Mouse (Mus musculus) forebrain, postnatal 0 days (tissue): ENCODE measurements around the gene Ccr4. TPM values are rescaled to one million over a fixed set of nuclear protein-coding genes. Genes with fewer than 3 reads are reported as not detected.

Source experiments
- ATAC-seq: fragments of 200-750 bp; cut with Nextera tagmentation; 2 replicates; pipeline ENCODE4 v1.8.0; 2017; ENCODE audit warnings: mild to moderate bottlenecking, moderate library complexity
- DNase-seq: peaks from one replicate; pipeline ENCODE4 v3.0.0-alpha.2; 2015
- H3K27ac ChIP-seq: fragments of 300-500 bp; sonication (generic); 2 replicates; pipeline ENCODE4 v1.5.1; 2014; ENCODE audit warnings: low read depth, mild to moderate bottlenecking, antibody characterized with exemption, low read length, moderate library complexity, mixed read lengths
- H3K27me3 ChIP-seq: fragments of 300-500 bp; sonication (generic); 2 replicates; pipeline ENCODE4 v1.6.1; 2014; ENCODE audit warnings: mild to moderate bottlenecking, low read length, mixed read lengths; ENCODE audit not compliant: insufficient read depth
- H3K36me3 ChIP-seq: fragments of 300-500 bp; sonication (generic); 2 replicates; pipeline ENCODE4 v1.6.1; 2014; ENCODE audit warnings: mild to moderate bottlenecking, moderate library complexity; ENCODE audit not compliant: insufficient read depth
- H3K4me1 ChIP-seq: fragments of 300-500 bp; sonication (generic); 2 replicates; pipeline ENCODE4 v1.6.1; 2014; ENCODE audit warnings: antibody characterized with exemption; ENCODE audit not compliant: insufficient read depth
- H3K4me2 ChIP-seq: fragments of 300-500 bp; sonication (generic); 2 replicates; pipeline ENCODE4 v1.6.1; 2014; ENCODE audit warnings: low read depth, mild to moderate bottlenecking, moderate library complexity
- H3K4me3 ChIP-seq: fragments of 300-500 bp; sonication (generic); 2 replicates; pipeline ENCODE4 v1.5.1; 2014; ENCODE audit warnings: low read depth, low read length, mixed read lengths
- H3K9ac ChIP-seq: fragments of 300-500 bp; sonication (generic); 2 replicates; pipeline ENCODE4 v1.6.1; 2014; ENCODE audit warnings: mild to moderate bottlenecking
- H3K9me3 ChIP-seq: fragments of 300-500 bp; sonication (generic); 2 replicates; pipeline ENCODE4 v1.6.1; 2016; ENCODE audit warnings: low read length
- CTCF ChIP-seq: sonication (generic); IDR thresholded peaks from 2 replicates; pipeline ENCODE4 v1.5.1; 2016; ENCODE audit warnings: antibody characterized with exemption, control low read depth, low read depth
- WGBS: fragments of 180-500 bp; shearing (Covaris S2); extraction: QIAGEN DNeasy Blood & Tissue Kit; methylation state at CpG from one replicate; pipeline ENCODE4 v1.1.7; 2014; 5-methylcytosine and 5-hydroxymethylcytosine counted together
- polyA plus RNA-seq: library from polyadenylated mRNA; unstranded; fragments of >200 nt; fragmentation: Nextera tagmentation; extraction: Ambion mirVana; gene quantifications from 2 replicates; pipeline ENCODE4 v1.2.1, GENCODE M21; 2015
- total RNA-seq: library from RNA; depleted of rRNA; stranded (reverse); fragments of >200 nt; gene quantifications from 2 replicates; pipeline ENCODE4 v1.2.3, GENCODE M21; 2014; rRNA removed

Gene Ccr4
- total and polyA plus RNA-seq, 2 experiments from 2014 or later = not detected

GRCm38 (mm10) chr9:114443351-114443750 is 61.4 kb downstream of the Ccr4 start:
- Histone ChIP-seq H3K4me2 (no peak overlapping the region), H3K9ac (no peak overlapping the region), H3K4me3 (no peak overlapping the region), H3K27ac (no peak overlapping the region), H3K9me3 (no peaks in the 10 kb centered on the region), H3K36me3 (no peaks in the 10 kb centered on the region), H3K27me3 (no peaks in the 10 kb centered on the region), H3K4me1 (no peaks in the 10 kb centered on the region)
- 95% methylated on average over 8 of the region's 8 CpGs for WGBS
- no peak for DNase-seq
- ATAC-seq = no peak
- TF ChIP-seq CTCF = no peak

GRCm38 (mm10) chr9:114442893-114443292 is 61.8 kb downstream of the Ccr4 start:
- TF ChIP-seq CTCF = no peak
- Histone ChIP-seq H3K27ac (no peak overlapping the region), H3K9me3 (no peaks in the 10 kb centered on the region), H3K4me2 (no peak overlapping the region), H3K36me3 (no peaks in the 10 kb centered on the region), H3K4me1 (no peaks in the 10 kb centered on the region), H3K9ac (no peak overlapping the region), H3K27me3 (no peaks in the 10 kb centered on the region), H3K4me3 (no peak overlapping the region)
- no peak for ATAC-seq
- DNase-seq = no peak
- 92% methylated on average over 9 of the region's 9 CpGs for WGBS

- WGBS = 96% methylated on average over 9 of the region's 9 CpGs
Measured at GRCm38 (mm10) chr9:114442225-114442624, 62.5 kb downstream of the Ccr4 start.

GRCm38 (mm10) chr9:114440548-114440947 is 64.2 kb downstream of the Ccr4 start:
- Histone ChIP-seq H3K9ac (no peak overlapping the region), H3K36me3 (peaks cover 9% of the 10 kb centered on the region; the same call in 1 of the 2 replicates), H3K4me1 (no peaks in the 10 kb centered on the region), H3K9me3 (peaks cover 8% of the 10 kb centered on the region; the same call in 1 of the 2 replicates), H3K27ac (no peak overlapping the region), H3K4me3 (no peak overlapping the region), H3K27me3 (no peaks in the 10 kb centered on the region), H3K4me2 (no peak overlapping the region)
- no peak for TF ChIP-seq CTCF
- no peak for DNase-seq
- ATAC-seq = no peak
- 84% methylated on average over 10 of the region's 10 CpGs for WGBS

More at GRCm38 (mm10) chr9:114442225-114442624, 62.5 kb downstream of the Ccr4 start:
- no peak overlapping the region for H3K4me3 ChIP-seq
- no peaks in the 10 kb centered on the region for H3K4me1 ChIP-seq
- no peaks in the 10 kb centered on the region for H3K27me3 ChIP-seq
- H3K4me2 ChIP-seq = no peak overlapping the region
- no peak overlapping the region for H3K9ac ChIP-seq
- H3K9me3 ChIP-seq = no peaks in the 10 kb centered on the region
- H3K27ac ChIP-seq = no peak overlapping the region
- no peak for TF ChIP-seq CTCF
- no peaks in the 10 kb centered on the region for H3K36me3 ChIP-seq
- ATAC-seq = no peak
- no peak for DNase-seq

Other genes starting within 250 kb of the Ccr4 start
- gene Bcl2a1c, start 174.8 kb downstream of the Ccr4 start, total RNA-seq = not detected in 2 replicates
- not detected in 2 replicates for gene Bcl2a1c, start 174.8 kb downstream of the Ccr4 start, polyA plus RNA-seq
- 7.0 and 14.2 TPM in 2 replicates for gene Crtap, start 114.2 kb downstream of the Ccr4 start, total RNA-seq
- 23.8 and 25.5 TPM in 2 replicates for gene Crtap, start 114.2 kb downstream of the Ccr4 start, polyA plus RNA-seq
- 21.8 and 26.1 TPM in 2 replicates for gene Glb1, start 103.8 kb downstream of the Ccr4 start, total RNA-seq
- gene Glb1, start 103.8 kb downstream of the Ccr4 start, polyA plus RNA-seq = 27.5 and 32.3 TPM in 2 replicates
- gene Tmppe, start 103.8 kb downstream of the Ccr4 start, total RNA-seq = 4.5 and 5.5 TPM in 2 replicates
- 4.6 and 6.8 TPM in 2 replicates for gene Tmppe, start 103.8 kb downstream of the Ccr4 start, polyA plus RNA-seq
- not detected in 2 replicates for gene C130032M10Rik, start 10.8 kb upstream of the Ccr4 start, total RNA-seq
- not detected in 2 replicates for gene C130032M10Rik, start 10.8 kb upstream of the Ccr4 start, polyA plus RNA-seq
- 0.08 and 0.19 TPM in 2 replicates for gene Trim71, start 59.5 kb upstream of the Ccr4 start, total RNA-seq
- 0.10 and 0.13 TPM in 2 replicates for gene Trim71, start 59.5 kb upstream of the Ccr4 start, polyA plus RNA-seq
- gene Cnot10, start 135.3 kb upstream of the Ccr4 start, total RNA-seq = 45.2 and 50.6 TPM in 2 replicates
- 44.4 and 47.1 TPM in 2 replicates for gene Cnot10, start 135.3 kb upstream of the Ccr4 start, polyA plus RNA-seq
- 136 and 152 TPM in 2 replicates for gene Dync1li1, start 183.9 kb upstream of the Ccr4 start, total RNA-seq
- gene Dync1li1, start 183.9 kb upstream of the Ccr4 start, polyA plus RNA-seq = 127 and 145 TPM in 2 replicates
- gene Cmtm6, start 226.2 kb upstream of the Ccr4 start, total RNA-seq = 16.3 and 17.1 TPM in 2 replicates
- gene Cmtm6, start 226.2 kb upstream of the Ccr4 start, polyA plus RNA-seq = 19.5 and 22.7 TPM in 2 replicates